Mouse (Mus musculus) G1E (cell line): ENCODE measurements around the gene Mprip.

Experiments
- CTCF ChIP-seq: IDR thresholded peaks from 2 replicates; pipeline ENCODE4 v1.5.1; 2012; ENCODE audit warnings: low read depth, low read length, inconsistent platforms, mixed read lengths
- GATA1 ChIP-seq: IDR thresholded peaks from 2 replicates; pipeline ENCODE4 v1.6.1; 2012; ENCODE audit warnings: borderline replicate concordance, low read length, inconsistent platforms, mixed read lengths
- GATA2 ChIP-seq: IDR thresholded peaks from 2 replicates; pipeline ENCODE4 v1.6.1; 2012; ENCODE audit warnings: low read depth, low read length, inconsistent platforms, borderline replicate concordance
- POLR2AphosphoS5 ChIP-seq: IDR thresholded peaks from 2 replicates; pipeline ENCODE4 v1.6.1; 2012; ENCODE audit warnings: low read depth, low read length, inconsistent platforms; ENCODE audit not compliant: insufficient replicate concordance
- TAL1 ChIP-seq: conservative IDR thresholded peaks from 2 replicates; pipeline ENCODE4 v1.6.1; 2012; ENCODE audit warnings: low read depth, low read length, inconsistent platforms, mixed read lengths

DNA sequence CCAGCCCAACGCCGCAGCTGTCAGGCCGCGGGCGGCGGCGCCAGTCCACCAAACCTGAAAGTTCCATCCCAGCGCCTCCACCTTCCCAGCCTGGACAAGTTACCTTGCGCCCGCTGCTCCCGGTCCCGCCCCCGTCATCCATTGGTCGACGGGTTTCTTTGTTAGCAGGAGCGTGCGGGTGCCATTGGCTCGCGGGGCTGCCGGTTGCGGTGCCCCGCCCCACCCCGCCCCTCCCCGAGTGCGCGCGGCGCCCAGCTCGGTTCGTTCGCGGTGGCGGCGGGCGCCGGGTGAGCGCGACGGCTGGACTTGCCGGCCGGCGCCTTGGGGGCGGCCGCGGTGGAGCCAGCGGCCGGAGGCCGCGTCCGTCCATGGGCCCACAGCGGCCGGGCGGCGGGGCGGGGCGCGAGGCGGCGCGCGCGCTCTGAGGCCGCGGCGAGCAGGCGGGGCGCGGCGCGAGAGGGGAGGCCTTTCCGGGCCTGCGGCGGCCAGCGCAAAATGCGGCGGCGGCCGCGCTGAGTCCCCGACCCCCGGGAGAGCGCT lies 1.2 kb downstream of the Mprip start:
- TF ChIP-seq CTCF (no peak), GATA1 (no peak), TAL1 (no peak), POLR2AphosphoS5 (no peak), GATA2 (no peak)
